Mouse (Mus musculus) kidney, postnatal 14 days (tissue): ENCODE measurements at regions not wholly inside any gene's neighbourhood (a gene's known extent, or its start where the extent isn't known, plus 50 kb on each side); places are given as distances from the start of the nearest gene placed in this dataset.
A peak's percentile ranks its signal among the peaks of the same experiment; 100 is the strongest.
"Not testable (repeated sequence)": the region's sequence is repeated elsewhere in the genome, so short reads cannot be mapped to it uniquely, and the experiment has no call there.

Source experiments
- DNase-seq: peaks from one replicate; pipeline ENCODE4 v3.0.0; 2022; ENCODE audit warnings: mixed read lengths

DNA sequence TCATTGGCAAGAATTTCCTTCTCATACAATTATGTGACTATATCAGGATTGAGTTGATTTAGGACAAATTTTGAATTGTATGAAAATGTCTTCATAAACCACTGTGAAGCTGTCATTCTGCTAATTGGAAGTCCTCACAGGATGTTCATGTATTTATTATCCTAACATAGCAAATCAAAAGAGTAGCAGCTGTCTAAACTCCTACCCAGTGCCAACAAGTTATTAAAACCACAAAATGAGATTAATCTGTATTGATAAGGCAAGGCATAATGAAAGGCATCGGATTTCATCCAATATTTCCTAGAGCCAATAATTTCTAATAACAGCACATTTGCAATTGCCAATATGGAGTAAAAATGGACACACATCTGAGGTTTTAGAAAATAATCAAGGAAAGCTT, 217.6 kb upstream of the Tmprss15 start:
- DNase-seq = no peak

DNA sequence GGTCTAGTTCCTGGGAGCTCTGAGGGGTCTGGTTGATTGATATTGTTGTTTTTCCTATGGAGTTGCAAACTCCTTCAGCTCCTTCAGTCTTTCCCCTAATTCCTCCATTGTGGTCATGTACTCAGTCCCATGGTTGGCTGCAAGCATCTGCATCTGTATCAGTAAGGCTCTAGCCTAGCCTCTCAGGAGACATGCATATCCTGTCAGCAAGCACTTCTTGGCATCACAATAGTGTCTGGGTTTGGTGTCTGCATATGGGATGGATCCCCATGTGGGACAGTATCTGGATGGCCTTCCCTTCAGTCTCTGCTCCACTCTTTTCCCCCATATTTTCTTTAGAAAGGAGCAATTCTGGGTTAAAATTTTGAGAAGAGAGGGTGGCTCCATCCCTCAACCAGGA, 205.7 kb upstream of the Tmprss15 start:
- DNase-seq = not testable (repeated sequence)

DNA sequence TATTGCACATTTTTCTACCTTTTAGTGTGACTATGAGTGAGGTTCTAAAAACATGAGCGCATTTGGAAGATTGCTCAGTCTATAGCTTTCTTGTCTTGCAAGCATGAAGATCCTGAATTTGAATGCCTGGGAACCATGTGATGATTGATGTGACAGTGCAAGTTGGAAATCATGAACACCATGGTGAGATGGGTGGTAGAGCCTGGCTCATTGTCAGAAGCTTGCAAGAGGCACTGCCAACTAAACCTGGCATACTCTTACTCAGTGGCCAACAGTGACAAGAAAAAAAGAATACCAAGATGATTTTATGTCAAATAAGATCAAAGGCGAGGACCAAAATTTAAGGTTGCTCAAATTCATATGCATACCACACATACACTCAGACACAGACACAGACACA, 188.1 kb upstream of the Tmprss15 start:
- DNase-seq = no peak

DNA sequence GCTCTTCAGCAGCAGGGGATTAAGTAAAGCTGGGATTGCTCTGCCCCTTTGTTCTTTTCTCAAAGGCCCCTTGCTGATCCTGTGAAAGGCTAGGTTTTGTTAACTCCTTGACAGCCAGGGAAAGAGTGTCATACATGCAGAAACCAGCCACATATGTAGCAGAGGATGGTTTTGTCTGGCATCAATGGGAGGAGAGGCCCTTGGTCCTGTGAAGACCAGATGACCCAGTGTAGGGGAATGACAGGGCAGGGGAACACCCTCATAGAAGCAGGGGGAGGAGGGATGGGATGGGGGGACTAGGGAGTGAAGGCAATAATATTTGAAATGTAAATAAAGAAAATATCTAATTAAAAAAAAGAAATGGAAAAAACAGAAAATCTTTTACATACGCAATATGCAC, 165.6 kb upstream of the Tmprss15 start:
- DNase-seq = no peak

DNA sequence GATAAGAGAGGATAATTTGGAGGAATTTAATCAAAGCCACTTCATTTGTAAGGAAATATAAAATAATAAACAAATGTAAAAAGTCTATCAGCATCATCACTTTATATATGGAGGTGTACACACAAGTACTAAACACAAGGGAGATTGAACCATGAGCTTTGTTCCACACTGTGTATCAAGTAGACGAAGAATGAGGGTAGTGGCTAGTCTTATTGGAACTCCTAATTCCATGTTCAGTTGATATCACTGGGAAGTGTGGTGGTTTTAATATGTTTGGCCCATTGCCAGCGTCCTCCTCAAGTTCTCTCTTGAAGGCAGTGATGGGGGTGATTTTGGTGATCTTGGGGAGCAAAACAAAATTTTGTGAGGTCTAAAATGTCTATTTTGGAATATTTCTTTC, 165.2 kb upstream of the Tmprss15 start:
- no peak for DNase-seq

DNA sequence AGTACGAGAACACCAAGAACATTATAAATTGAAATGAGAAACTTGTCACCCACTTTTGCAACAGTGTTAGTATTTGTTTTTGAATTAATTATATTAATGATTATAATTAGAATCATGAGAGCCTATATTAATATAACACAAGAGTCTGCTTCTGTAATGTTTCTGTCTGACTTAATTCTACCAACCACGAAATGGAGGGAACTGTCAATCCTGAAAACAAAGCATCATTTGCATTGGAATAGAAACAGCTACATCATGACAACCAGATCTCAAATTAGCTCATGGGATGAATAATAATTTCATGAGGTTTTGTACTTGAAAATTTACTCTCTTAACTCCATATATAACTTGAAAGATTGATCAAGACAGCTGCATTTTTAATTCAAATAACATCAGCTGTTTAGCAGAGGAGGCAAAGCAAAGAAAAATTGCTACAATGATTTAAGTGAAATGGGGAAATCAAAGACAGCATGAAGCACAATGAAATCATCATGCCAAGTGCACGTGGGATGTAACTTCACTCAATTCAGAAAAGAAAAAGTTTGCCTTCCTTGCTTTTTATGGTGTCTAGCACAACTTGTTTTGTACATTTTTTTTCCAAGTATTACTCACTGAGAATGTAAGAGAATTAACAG, 150.1 kb upstream of the Tmprss15 start:
- DNase-seq = no peak

DNA sequence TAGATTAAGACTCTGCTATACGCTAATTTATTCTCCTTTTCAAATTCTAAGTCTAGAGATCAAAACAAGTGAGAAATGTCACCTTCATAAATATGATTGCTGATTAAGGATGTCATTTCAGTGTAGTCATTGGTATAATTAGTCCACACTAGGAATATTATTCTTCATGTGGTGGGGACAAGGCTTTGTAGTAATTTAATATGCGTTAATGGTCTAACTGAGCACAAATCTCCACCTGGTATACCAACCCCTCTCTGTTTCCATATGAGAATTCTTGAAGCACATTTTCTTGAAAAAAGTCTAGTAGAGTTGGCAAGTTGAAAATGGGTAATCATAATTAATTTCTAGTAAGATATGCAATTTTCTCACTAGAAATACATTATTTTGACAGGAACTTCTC, 149.3 kb upstream of the Tmprss15 start:
- DNase-seq = no peak

DNA sequence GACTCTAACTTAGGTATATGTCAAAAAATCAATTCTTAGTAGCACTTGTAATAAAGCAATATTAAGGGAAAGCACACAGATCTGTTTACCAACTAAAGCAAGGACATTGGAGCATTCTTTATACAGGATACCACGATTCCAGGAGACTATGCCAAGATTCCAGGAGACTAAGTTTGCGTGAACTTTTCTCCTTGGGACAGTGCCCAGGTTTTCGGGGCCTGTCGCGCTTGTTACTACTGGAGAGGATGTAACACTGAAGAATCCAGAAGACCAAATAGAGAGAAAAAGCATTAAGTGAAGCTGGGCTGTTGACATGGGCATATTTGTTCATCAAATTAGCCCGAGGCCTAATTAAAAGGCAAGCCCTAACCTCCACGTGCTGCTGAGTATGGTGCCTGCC, 100.3 kb upstream of the Tmprss15 start:
- DNase-seq = no peak

DNA sequence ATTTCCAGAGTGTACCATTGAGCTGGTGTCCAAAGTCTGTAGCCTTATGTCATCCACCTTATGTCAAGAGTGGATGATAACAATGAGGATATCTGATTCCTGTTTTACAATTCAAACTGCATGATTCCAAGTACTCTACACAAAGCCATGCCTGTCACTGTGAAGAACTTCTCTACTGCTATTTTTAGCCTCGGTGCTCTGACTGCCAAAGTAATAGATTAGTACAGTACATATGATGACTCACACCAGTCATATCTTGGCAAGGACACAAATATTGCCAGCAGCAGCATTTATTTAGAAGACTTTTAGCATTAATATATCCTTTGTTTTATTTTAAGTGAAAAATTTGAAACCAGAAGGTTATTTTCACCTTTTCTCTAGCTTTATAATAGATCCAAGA, 95.6 kb upstream of the Tmprss15 start:
- DNase-seq = no peak

DNA sequence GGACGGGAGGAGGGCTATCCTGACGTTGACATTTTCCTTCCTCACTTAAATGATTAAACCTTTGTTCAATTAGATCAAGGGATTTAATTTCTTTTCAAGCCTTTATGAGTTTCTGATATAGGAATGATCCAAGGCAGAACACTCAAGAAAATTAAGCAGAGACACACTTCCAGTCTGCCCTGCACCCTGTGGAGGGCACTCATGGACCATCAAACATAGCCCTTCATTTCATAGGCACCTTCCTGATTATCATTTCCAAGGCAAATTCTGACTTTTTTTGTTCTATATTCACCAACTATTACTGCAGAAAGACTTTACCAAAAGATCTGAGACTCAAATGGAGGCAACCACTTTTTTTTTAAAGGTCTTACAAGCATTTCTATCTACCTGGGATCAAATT, 91.6 kb upstream of the Tmprss15 start:
- DNase-seq = no peak

DNA sequence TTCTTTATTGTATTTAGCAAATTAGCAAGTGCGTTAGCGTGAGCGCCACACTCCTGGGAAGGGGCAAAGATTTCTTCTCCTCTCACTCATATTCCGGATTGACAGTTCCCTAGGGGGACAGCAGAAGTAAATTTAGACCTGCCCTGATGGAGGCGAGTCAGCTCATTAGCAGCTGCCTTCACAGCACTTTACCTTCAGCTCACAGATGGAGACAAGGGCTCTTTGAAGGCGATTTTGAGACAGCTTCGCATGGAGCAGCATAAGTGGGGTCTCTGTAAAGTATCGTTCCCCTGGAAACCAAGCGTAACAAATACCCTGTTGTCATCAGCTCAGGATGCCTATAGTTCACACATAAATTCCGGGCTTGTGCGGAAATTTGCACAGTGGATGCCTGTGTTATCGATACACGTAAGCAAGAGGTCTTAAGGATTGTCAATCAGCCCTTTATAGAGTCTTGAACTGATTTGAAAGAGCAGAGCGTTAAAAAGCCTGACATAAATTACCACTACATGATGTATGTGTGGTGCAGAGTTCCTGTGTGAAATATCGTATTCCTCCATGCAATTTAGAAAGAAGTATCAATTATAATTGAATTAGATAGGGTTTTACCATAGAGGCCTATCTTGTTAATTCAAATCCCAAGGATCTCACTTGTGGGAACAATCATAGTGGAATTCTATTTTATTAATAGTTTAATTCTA, 86.6 kb upstream of the Tmprss15 start:
- no peak for DNase-seq

DNA sequence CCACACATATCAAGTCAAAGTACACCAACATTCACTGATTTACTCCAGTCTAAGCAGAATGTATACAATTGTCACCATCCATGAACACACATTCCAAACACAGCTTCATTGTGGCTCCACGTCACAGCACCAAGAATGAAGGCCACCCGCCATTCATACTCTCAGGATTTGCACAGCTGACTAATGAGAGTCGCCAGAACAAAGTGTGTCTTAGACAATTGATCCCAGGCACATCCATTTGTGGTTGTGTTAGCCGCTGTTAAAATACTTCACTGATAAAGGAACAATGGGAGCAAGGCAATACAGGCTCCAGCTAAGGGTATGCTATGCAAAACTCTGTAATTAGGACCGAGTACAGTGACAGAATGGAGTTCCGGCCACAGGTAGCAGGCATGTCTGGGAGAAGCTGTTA, 85.9 kb upstream of the Tmprss15 start:
- DNase-seq = no peak

DNA sequence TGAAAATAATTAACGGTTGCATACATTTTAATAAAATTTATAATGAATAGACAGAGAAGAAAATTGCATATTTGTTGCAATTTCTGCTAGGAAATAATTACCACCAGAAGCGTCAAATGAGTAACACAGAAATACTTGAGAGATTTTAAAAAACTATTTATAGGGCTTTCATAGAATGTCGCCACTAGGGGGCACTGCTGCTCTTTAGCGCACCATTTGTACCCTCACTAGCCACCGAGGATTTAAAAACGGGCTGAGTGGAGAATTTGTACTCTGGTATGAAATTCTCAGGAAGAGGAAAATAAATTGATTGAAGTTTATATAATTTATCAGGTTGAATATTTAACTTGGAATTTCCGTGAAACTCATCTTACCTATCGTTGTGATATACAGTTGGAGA, 77.3 kb upstream of the Tmprss15 start:
- peak; percentile 60 for DNase-seq

DNA sequence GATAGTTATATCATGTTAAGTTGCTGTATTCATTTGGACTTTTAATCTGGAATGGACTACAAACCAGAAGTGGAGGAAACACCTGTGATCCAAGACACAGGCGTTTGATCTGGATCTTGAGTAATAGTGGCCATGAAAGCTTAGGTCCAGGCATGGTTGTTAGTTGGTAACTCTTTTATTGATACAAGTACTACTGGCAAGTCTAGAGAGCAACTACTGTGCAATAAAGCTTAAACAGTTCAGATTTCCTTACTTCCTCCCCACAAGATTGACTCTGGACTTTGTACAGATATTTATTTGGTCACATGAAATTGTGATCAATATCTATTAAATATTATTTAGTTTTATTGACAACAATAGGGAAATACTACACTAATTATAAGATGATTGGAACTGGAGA, 51.9 kb upstream of the Tmprss15 start:
- no peak for DNase-seq
